Mouse (Mus musculus) brain, embryonic 14.5 days (tissue): ENCODE results near the gene Bcap31. TPM values are rescaled to one million over a fixed set of nuclear protein-coding genes. Genes with fewer than 3 reads are reported as not detected.
A peak's percentile ranks its signal among the peaks of the same experiment; 100 is the strongest.
"Not testable (repeated sequence)": the region's sequence is repeated elsewhere in the genome, so short reads cannot be mapped to it uniquely, and the experiment has no call there.

ENCODE experiments used
- DNase-seq: peaks from one replicate; pipeline ENCODE4 v3.0.0-alpha.2; 2011; ENCODE audit warnings: low read depth
- CTCF ChIP-seq: fragments of 200-500 bp; IDR thresholded peaks from 2 replicates; pipeline ENCODE4 v1.5.1; 2012; ENCODE audit warnings: inconsistent platforms, mild to moderate bottlenecking, moderate library complexity, borderline replicate concordance; ENCODE audit not compliant: insufficient read depth, insufficient read length; ENCODE audit errors: extremely low read depth
- POLR2A ChIP-seq: fragments of 200-500 bp; IDR thresholded peaks from 2 replicates; pipeline ENCODE4 v1.6.1; 2012; ENCODE audit warnings: mild to moderate bottlenecking, inconsistent platforms, borderline replicate concordance; ENCODE audit not compliant: poor library complexity, insufficient read depth, insufficient read length, severe bottlenecking; ENCODE audit errors: extremely low read depth
- polyA plus RNA-seq: library from polyadenylated mRNA; depleted of rRNA; stranded (reverse); fragments of >200 nt; gene quantifications from 2 replicates; pipeline ENCODE4 v1.2.3, GENCODE M21; 2012; rRNA removed

Bcap31 gene
- polyA plus RNA-seq = 44.3 and 48.6 TPM in 2 replicates

- TF ChIP-seq POLR2A = no peak
- no peak for TF ChIP-seq CTCF
- peak; percentile 97 for DNase-seq
Measured at GRCm38 (mm10) chrX:73716109-73716661, at the start of gene Bcap31, which contains the start of gene Abcd1. Gene Bcap31, minus strand, starts transcription at chrX:73716175. Gene Abcd1, plus strand, starts transcription at chrX:73716597.

DNA sequence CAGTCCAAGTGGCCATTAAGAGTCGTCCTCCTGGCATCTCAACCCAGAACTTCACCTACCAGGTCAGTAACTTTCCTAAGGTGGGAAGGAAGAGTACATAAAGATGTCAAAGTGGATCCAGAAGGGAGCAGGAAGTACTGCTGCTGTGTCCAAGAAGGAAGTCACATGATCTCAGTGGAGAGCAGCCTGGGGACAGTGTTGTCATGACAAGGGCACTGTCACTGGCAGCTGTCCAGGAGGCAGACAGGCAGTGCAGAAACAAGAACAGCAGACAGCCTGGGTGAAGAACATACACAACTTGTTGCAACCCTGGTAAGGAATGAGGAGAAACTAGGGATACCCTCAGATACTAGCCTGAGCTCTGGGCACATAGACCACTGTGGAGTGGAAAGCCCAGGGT, 49.3 kb upstream of the Bcap31 start:
- no peak for TF ChIP-seq CTCF
- no peak for TF ChIP-seq POLR2A
- peak; percentile 27 for DNase-seq

DNA sequence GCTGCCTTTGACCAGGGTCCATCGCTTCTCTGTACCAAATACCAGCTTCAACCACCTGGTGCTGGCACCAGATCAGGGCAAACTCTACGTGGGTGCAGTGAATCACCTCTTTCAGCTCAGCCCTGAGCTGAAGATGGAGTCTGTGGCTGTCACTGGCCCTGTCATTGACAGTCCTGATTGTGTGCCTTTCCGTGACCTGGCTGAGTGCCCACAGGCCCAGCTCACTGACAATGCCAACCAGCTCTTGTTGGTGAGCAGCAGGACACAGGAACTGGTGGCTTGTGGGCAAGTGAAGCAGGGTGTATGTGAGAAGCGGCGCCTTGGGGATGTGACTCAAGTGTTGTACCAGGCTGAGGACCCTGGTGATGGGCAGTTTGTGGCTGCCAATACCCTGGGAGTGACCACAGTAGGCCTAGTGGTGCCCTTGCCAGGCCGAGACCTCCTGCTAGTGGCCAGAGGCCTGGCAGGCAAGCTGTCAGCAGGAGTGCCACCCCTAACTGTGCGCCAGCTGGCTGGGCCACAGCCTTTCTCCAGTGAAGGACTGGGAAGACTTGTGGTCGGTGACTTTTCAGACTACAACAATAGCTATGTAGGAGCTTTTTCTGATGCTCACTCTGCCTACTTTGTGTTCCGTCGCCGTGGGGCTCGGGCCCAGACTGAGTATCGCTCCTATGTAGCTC, 42.8 kb upstream of the Bcap31 start:
- TF ChIP-seq POLR2A (no peak), CTCF (no peak)
- peak; percentile 17 for DNase-seq

GRCm38 (mm10) chrX:73756334-73757140, 40.6 kb upstream of the Bcap31 start, which contains the start of gene Plxnb3:
Gene Plxnb3, plus strand, starts transcription at chrX:73757090.
- no peak for TF ChIP-seq POLR2A
- no peak for TF ChIP-seq CTCF
- DNase-seq = no peak

DNA sequence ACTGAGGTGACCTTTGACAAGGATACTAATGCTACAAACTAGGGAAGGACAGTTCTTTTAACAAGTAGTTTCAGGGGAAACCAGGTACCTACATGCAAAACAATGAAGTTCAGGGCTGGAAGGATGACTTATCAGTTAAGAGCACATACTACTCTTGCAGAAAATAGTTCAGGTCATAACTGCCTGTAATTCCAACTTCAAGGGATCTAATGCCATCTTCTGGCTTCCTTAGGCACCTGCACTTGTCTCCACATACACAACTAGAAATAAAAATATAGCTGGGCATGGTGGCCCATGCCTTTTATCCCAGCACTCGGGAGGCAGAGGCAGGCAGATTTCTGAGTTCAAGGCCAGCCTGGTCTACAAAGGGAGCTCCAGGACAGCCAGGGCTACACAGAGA, 33.0 kb upstream of the Bcap31 start:
- TF ChIP-seq POLR2A (no peak), CTCF (no peak)

GRCm38 (mm10) chrX:73744774-73745481, 29.0 kb upstream of the Bcap31 start:
- TF ChIP-seq CTCF (no peak), POLR2A (no peak)
- DNase-seq = no peak

More for the DNA sequence above, 33.0 kb upstream of the Bcap31 start:
- DNase-seq = no peak

DNA sequence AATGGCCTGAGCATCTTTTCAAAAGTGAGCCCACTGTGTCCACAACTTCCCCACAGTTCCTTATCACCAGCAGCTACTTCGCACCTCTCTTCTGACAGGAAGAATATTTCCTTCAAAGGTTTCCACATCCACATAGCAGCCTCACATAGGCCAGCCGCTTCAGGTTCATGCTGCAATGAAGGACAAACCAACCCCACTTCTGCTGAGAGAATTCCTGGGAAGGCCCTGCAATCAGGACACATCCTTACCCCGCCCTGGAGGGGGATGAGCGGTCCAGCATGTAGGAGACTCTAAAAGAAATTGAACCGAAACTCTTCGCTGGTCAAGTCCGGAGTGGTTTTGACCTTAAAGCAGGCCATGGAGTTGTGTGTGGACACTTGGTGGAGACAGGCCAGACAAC, 23.9 kb upstream of the Bcap31 start:
- DNase-seq = not testable (repeated sequence)

DNA sequence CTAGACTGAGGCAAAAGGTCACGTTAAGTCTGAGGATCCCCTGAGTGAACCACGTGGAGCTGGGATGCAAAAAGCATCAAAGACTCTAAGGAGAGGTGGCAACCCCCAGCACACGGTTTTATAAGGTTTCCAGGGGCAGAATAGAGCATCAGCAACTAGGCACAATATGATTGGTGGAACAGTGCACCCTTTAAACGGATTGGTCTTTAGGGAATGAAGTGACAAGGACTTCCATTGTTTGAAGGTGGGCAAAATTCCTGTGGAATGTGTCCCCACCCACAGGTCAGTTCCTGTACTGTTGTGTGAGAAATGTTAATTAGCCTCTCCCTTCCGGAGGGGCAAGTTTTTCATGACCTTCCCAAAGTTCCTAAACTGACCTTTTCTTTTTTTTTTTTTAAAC, 23.2 kb upstream of the Bcap31 start:
- TF ChIP-seq POLR2A (no peak), CTCF (no peak)
- DNase-seq = no peak

DNA sequence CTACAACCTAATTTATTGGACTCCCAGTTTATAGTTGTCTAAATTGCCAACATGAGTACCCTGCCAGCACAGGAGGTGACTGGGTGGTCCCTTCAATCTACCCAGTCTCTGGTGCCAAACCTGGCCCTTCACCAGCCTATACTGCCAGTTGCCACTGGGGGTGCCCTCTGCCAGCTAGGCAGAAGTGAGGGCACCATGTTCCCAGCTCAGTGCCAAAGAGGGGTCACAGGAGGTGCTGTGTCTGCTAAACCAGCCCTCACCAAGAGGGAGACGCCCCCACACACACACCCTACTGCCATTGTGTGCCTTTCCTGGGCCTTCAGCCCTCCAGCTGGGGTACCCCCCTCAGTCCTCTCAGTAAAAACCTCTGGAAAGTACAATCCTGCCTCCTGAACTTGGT, 22.2 kb upstream of the Bcap31 start:
- TF ChIP-seq CTCF (no peak), POLR2A (no peak)
- DNase-seq = no peak

GRCm38 (mm10) chrX:73730908-73731307, 14.9 kb upstream of the Bcap31 start:
- TF ChIP-seq CTCF (no peak), POLR2A (no peak)
- no peak for DNase-seq
